Mouse (Mus musculus): Measurements from ENCODE around the gene Gm8332. TPM values are rescaled to one million over a fixed set of nuclear protein-coding genes. Genes with fewer than 3 reads are reported as not detected.
"Not testable (repeated sequence)": the region's sequence is repeated elsewhere in the genome, so short reads cannot be mapped to it uniquely, and the experiment has no call there.

Gm8332 gene
- total RNA-seq (2021): not detected
- long read RNA-seq: 0 reads

DNA sequence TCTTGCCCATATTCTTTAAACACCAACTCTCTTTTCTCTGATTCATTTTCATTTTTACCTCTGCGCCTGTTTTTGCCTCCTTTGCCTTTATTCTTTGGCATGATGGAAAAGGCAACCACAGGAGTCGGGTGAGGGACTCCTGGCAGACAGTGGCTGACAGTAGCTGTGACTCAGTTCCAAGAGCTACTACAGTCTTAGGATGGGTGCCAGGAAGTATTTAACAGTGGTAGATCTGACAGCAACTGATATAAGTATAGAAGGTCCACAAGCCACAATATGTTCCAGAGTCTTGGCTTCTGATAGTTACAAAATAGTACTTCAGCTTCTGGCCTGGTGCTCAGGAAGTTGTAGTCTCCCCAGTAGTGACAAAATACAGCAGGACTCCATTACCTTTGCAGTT is at the start of gene Gm8332:
Gm8332 (minus strand) TSS at position 101 of the 400 bp plus-strand sequence.
- not testable (repeated sequence) for DNase-seq (ENCODE audit: low spot score in 2 of 2)

DNA sequence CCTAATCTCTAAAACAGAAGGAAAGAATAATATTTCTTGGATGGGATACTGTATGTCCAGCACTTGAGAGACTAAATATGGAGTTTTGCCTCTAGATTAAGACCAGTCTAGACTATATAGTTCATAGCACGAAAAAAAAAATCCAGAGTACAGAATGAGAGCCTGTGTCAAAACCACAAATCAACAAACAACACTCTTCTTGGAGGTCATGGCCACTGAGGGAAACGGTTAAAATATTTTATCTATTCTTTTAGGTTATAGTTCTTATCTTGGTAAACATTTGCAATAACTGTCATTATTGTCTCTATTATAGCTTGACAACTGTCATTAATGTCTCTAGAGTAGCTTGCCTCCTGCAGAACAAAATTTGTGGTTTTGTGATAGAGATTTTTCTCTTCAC is 47.3 kb upstream of the Gm8332 start:
- DNase-seq (ENCODE audit: low spot score in 2 of 2): not testable (repeated sequence)

DNA sequence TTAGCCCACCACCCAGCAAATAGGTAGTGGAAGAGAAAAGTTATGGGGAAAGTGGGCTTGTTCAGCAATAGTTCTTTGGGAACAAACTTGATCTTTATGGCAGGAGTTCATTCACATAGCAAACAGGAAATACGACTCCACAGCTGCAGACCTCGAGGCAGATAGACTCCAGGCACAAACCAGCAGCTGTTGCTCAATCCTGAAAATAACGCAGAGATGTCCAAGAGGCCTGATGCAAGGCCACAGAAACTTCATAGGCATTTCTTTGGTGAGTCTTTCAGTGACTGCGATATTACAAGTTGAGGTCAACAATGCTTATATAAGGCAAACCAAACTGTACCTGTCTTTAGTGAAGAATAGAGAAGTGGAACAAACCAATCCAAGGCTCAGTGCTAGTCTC is 43.2 kb upstream of the Gm8332 start:
- not testable (repeated sequence) for DNase-seq (ENCODE audit: low spot score in 2 of 2)

DNA sequence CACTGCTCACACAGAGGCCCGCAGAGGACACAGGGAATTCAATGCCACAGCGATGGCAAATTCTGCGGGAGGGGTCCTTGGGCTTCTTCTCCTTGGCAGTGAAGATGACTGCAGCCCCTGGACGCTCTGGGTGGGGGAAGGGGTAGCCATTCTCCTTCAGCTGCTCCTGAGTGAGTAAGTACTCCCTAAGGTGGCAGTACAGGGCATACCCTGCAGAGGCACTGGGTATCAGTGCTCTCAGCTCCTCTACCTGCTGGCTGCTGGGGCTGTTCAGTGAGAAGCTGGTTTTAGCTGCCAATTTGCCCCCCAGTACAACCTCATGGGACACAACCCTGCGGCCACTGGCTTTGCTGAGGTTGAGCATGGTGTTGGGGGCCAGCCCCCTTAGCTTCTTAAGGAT is 35.3 kb upstream of the Gm8332 start:
- not testable (repeated sequence) for DNase-seq (ENCODE audit: low spot score in 2 of 2)

DNA sequence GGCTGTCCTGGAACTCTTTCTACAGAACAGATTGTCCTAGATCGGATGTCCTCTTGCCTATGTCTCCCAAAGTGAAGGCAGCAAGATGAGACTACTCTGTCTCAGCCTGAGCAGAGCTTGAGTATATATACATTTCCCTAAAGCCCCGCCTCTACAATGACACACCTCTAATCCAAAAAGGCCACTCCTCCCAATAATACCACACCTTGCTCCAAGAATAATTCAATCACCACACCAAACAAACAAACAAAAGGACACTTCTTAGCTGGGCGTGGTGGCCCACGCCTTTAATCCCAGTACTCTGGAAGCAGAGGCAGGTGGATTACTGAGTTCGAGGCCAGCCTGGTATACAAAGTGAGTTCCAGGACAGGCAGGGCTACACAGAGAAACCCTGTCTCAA is 24.5 kb upstream of the Gm8332 start, which contains the start of gene Gm5662:
Gm5662 (minus strand) TSS at position 101 of the 400 bp plus-strand sequence.
- DNase-seq (ENCODE audit: low spot score in 2 of 2): not testable (repeated sequence)

DNA sequence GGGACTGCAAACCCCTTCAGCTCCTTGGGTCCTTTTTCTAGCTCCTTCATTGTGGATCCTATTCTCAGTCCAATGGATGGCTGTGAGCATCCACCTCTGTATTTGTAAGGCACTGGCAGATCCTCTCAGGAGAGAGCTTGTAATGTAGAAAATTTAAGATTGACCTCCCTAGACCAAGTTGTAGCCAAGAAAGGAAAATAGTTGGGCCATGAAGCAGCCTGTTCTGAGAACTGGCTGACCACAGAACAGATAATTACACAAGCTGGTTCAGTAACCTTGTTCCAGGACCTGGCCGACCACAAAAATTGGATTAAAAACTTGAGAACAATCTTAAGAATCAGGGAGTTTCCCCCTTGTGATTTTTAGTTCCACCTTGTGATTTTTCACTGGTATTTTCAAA is 7.3 kb upstream of the Gm8332 start:
- DNase-seq (ENCODE audit: low spot score in 2 of 2): no peak

DNA sequence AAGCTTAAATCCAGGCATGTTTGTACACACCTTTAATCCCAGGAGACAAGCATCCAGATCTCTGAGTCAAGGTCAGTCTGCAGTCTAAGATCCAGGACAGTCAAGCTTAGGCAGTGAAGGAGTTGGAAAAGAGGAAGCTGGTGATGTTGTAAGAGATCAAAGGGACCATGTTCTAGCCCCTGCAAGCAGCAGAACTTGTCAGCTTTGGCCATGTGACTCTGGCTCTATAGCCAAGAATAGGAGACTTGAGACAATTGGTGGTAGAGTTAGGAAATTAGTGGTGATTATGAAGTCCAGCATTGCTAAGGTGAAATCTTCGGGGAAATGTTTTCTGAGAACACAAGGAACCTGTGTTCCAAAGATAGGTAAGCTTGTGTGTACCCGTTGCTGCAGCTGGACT is 6.0 kb upstream of the Gm8332 start:
- not testable (repeated sequence) for DNase-seq (ENCODE audit: low spot score in 2 of 2)

DNA sequence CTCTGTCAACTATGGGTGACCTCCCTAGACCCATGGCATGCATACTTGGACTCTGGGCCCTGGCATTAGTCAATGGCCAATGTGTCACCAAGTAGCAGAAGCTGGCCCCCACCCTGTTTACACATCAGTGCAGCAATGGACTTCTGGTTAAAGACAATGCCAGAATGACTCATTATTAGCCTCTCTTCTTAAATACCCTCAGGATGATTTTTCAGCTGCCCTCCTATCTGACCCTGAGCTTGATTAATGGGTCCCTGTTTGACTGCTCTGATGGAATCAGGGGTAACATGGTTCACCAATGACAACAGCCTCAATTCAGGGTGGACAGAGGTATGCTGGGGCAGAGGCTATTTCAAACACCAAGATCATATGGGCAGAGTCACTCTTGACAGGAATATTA is 4.1 kb downstream of the Gm8332 start:
- DNase-seq (ENCODE audit: low spot score in 2 of 2): not testable (repeated sequence)

DNA sequence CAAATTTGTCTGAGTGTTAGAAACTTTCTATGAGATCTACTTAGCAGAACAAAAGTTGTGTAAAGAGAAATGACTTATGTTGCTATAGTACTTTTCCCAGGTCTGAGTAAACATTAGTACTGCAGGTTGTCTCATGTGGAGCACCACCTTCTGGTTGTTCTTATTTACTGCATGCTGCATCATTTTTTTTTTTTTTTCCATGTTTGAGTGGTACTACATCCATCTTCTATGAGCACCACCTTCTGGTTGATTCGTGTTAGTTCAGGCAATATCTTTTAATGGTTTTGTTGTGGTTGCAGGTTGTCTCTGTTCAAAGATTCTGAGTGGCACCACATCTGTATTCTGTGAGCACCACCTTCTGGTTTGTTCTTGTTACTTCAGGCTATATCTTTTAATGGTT is 7.0 kb downstream of the Gm8332 start:
- DNase-seq (ENCODE audit: low spot score in 2 of 2): not testable (repeated sequence)

DNA sequence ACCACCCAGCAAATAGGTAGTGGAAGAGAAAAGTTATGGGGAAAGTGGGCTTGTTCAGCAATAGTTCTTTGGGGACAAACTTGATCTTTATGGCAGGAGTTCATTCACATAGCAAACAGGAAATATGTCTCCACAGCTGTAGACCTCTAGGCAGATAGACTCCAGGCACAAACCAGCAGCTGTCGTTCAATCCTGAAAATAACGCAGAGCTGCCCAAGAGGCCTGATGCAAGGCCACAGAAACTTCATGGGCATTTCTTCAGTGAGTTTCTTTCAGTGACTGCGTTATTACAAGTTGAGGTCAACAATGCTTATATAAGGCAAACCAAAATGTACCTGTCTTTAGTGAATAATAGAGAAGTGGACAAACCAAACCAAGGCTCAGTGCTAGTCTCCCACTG is 30.5 kb downstream of the Gm8332 start:
- DNase-seq (ENCODE audit: low spot score in 2 of 2): no peak

DNA sequence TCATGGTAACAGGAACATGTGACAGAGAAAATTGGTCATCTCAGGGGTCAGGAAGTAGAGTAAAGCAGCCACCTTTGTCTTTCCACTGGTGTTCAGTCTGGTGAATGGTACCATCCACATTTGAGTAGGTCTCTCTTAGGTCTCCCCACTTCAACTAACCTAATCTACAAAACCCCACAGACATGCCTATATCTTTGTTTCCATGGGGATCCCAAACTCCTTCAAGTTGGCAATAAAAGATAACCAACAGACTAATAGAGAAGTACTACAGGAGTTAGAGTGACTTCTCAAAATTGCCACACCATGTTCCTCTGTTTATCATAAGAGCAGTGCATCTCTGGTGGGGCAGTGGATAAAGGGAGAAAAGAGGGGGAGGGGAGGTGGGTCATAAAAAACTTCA is 31.8 kb downstream of the Gm8332 start:
- DNase-seq (ENCODE audit: low spot score in 2 of 2): not testable (repeated sequence)

DNA sequence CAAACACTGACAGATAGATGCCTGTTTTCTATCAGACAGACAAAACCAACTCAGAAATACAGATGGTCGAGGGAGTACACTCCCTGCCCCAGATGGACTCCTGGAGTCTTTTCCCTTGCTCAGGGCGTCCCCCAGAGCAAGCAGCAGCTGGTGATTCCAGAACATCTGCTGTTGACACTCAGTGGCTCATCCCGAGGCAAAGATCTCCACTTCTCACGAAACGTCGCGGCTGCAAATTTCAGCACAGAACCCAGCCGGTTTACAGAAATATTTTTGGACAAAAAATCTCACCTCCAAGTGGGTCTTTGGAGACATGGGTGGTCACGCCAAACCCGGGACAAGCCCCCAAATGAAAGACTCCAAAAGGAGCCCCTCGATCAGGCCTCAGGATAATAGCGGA is 35.3 kb downstream of the Gm8332 start:
- no peak for DNase-seq (ENCODE audit: low spot score in 2 of 2)

DNA sequence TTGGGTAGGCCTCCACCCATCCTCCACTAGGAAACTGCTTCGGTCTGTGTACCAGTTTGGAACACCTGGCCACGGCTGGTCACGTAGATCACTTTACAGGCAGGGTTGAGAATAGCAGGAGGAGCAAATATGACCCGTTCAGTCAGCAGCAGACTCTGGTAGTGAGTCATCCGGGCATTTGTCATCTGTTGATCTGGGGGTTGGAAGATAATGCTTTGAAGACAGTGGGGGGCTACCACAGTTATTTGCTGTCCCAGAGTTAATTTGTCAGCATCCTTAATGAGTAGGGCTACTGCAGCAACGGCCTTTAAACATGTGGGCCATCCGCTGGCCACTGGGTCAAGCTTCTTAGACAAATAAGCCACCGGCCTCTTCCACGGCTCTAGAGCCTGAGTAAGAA is 38.4 kb downstream of the Gm8332 start:
- not testable (repeated sequence) for DNase-seq (ENCODE audit: low spot score in 2 of 2)

DNA sequence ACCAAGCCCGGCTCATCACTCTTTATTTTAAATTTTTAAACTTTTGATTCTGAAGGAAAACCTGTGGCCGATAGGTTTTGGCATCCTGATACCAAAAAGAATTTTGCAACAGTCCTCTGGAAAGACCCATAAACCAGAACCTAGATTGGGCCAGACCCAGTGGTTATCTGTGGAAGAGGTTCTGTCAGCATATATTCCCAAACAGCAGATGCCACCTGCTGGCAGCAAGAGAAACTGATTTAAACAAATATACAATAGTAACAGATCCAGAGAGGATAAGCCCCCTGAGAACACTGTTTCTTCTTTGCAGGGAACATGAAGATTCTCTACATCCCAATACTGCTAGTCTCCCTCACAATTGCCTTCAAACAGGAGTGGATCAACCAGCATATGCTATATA is 47.0 kb downstream of the Gm8332 start:
- no peak for DNase-seq (ENCODE audit: low spot score in 2 of 2)

Other genes starting within 250 kb of the Gm8332 start
- gene Gm2075, start 238.3 kb downstream of the Gm8332 start, total RNA-seq (2021): not detected
- gene Gm6803, start 231.3 kb downstream of the Gm8332 start, total RNA-seq (2021): not detected
- gene Gm2056, start 223.1 kb downstream of the Gm8332 start, total RNA-seq (2021): not detected
- gene Gm16368, start 166.4 kb downstream of the Gm8332 start, total RNA-seq (2021): not detected
- not detected for gene Gm10436, start 68.0 kb downstream of the Gm8332 start, total RNA-seq (2021)
- gene Gm5662, start 24.4 kb upstream of the Gm8332 start, total RNA-seq (2021): not detected
- gene Gm5039, start 73.9 kb upstream of the Gm8332 start, total RNA-seq (2021): not detected
- gene Adck1, start 110.5 kb upstream of the Gm8332 start, total RNA-seq (2021): 10 to 100 TPM; 32.8 to 34.2 TPM

Data from layer of hippocampus, postnatal 10 days (tissue).